Mouse (Mus musculus): Measurements from ENCODE around the gene Sh3pxd2a.

GRCm38 (mm10) chr19:47221006-47221405 lies 243.2 kb downstream of the Sh3pxd2a start:
- TF ChIP-seq CTCF (conservative IDR thresholded peaks at IDR 0.05 in 1 of 2, IDR thresholded peaks at IDR 0.05 in 1 of 2; ENCODE audit: low read depth in 2 of 2, low read length in 2 of 2) (no peak), USF1 (IDR thresholded peaks at IDR 0.05; ENCODE audit: low read depth, low read length) (no peak), PAX5 (IDR thresholded peaks at IDR 0.05; ENCODE audit: low read length) (no peak), EP300 (IDR thresholded peaks at IDR 0.05; ENCODE audit: low read length) (no peak), POLR2A (IDR thresholded peaks at IDR 0.05; ENCODE audit: low read depth, low read length) (no peak), MXI1 (IDR thresholded peaks at IDR 0.05; ENCODE audit: low read depth, low read length) (no peak)

Data from CH12.LX (cell line).